Mouse (Mus musculus) embryonic facial prominence, embryonic 11.5 days (tissue): ENCODE measurements around the gene Slc7a11. TPM values are rescaled to one million over a fixed set of nuclear protein-coding genes. Genes with fewer than 3 reads are reported as not detected.

Experiments used
- ATAC-seq: fragments of 200-750 bp; cut with Nextera tagmentation; replicated peaks from 2 replicates; pipeline ENCODE4 v1.8.0; 2017; ENCODE audit warnings: low read depth; ENCODE audit not compliant: insufficient number of reproducible peaks, low FRiP score, low TSS enrichment
- DNase-seq: peaks from one replicate; pipeline ENCODE4 v3.0.0-alpha.2; 2015; ENCODE audit warnings: low spot score
- H3K27ac ChIP-seq: fragments of 300-500 bp; sonication (generic); replicated peaks from 2 replicates; pipeline ENCODE4 v1.5.1; 2014; ENCODE audit warnings: mild to moderate bottlenecking, low read depth, low read length, control low read depth
- H3K27me3 ChIP-seq: fragments of 300-500 bp; sonication (generic); 2 replicates; pipeline ENCODE4 v1.6.1; 2014; ENCODE audit warnings: mild to moderate bottlenecking, low read length, moderate library complexity, mixed read lengths; ENCODE audit not compliant: control insufficient read depth, insufficient read depth
- H3K36me3 ChIP-seq: fragments of 300-500 bp; sonication (generic); replicated peaks from 2 replicates; pipeline ENCODE4 v1.6.1; 2014; ENCODE audit warnings: low read depth, mild to moderate bottlenecking, low read length, moderate library complexity, mixed read lengths; ENCODE audit not compliant: control insufficient read depth, insufficient read depth
- H3K4me1 ChIP-seq: fragments of 300-500 bp; sonication (generic); 2 replicates; pipeline ENCODE4 v1.6.1; 2014; ENCODE audit warnings: low read length, mixed read lengths; ENCODE audit not compliant: control insufficient read depth, insufficient read depth
- H3K4me2 ChIP-seq: fragments of 300-500 bp; sonication (generic); 2 replicates; pipeline ENCODE4 v1.6.1; 2014; ENCODE audit warnings: low read depth, mild to moderate bottlenecking, control low read depth, low read length, moderate library complexity
- H3K4me3 ChIP-seq: fragments of 300-500 bp; sonication (generic); 2 replicates; pipeline ENCODE4 v1.5.1; 2014; ENCODE audit warnings: low read depth, low read length, control low read depth
- H3K9ac ChIP-seq: fragments of 300-500 bp; sonication (generic); replicated peaks from 2 replicates; pipeline ENCODE4 v1.6.1; 2014; ENCODE audit warnings: mild to moderate bottlenecking, control low read depth, low read length
- H3K9me3 ChIP-seq: fragments of 300-500 bp; sonication (generic); replicated peaks from 2 replicates; pipeline ENCODE4 v1.6.1; 2016; ENCODE audit warnings: mild to moderate bottlenecking, low read length, inconsistent platforms, mixed read lengths; ENCODE audit not compliant: control insufficient read depth
- WGBS: fragments of 180-500 bp; shearing (Covaris S2); extraction: QIAGEN DNeasy Blood & Tissue Kit; methylation state at CpG from one replicate; pipeline ENCODE4 v1.1.7; 2014; 5-methylcytosine and 5-hydroxymethylcytosine counted together
- polyA plus RNA-seq: library from polyadenylated mRNA; unstranded; fragments of >200 nt; fragmentation: Nextera tagmentation; extraction: Ambion mirVana; gene quantifications from 2 replicates; pipeline ENCODE4 v1.2.1, GENCODE M21; 2014

Gene Slc7a11
- polyA plus RNA-seq, 1 experiment from 2014 or later: 1.5 TPM

GRCm38 (mm10) chr3:50387280-50387679 lies 56.1 kb downstream of the Slc7a11 start:
- Histone ChIP-seq H3K27ac (no peak overlapping the region), H3K27me3 (no peaks in the 10 kb centered on the region)
- ATAC-seq: 0 out of 2 replicates have a peak, but pooled peaks have one; percentile 57

GRCm38 (mm10) chr3:50386561-50387221 lies 56.7 kb downstream of the Slc7a11 start:
- WGBS: 65% methylated on average over 5 of the region's 5 CpGs
- peak; percentile 53; the same call in 1 of the 2 replicates for ATAC-seq

More at GRCm38 (mm10) chr3:50387280-50387679, 56.1 kb downstream of the Slc7a11 start:
- WGBS: 50% methylated on average over 4 of the region's 4 CpGs
- Histone ChIP-seq H3K4me2 (no peak overlapping the region), H3K36me3 (no peaks in the 10 kb centered on the region), H3K9me3 (no peaks in the 10 kb centered on the region), H3K4me3 (no peak overlapping the region), H3K4me1 (0 out of 2 replicates have a peak, but pooled peaks cover 4% of the 10 kb centered on the region), H3K9ac (no peak overlapping the region)
- DNase-seq: no peak

GRCm38 (mm10) chr3:50386066-50386465 lies 57.3 kb downstream of the Slc7a11 start:
- DNase-seq: no peak
- 52% methylated on average over 6 of the region's 6 CpGs for WGBS

More at GRCm38 (mm10) chr3:50386561-50387221, 56.7 kb downstream of the Slc7a11 start:
- H3K4me3 ChIP-seq: no peak overlapping the region
- 0 out of 2 replicates have a peak, but pooled peaks cover 5% of the 10 kb centered on the region for H3K4me1 ChIP-seq
- H3K4me2 ChIP-seq: no peak overlapping the region
- no peak overlapping the region for H3K9ac ChIP-seq
- H3K27ac ChIP-seq: no peak overlapping the region
- no peaks in the 10 kb centered on the region for H3K9me3 ChIP-seq
- no peaks in the 10 kb centered on the region for H3K27me3 ChIP-seq
- peak; percentile 52 for DNase-seq
- H3K36me3 ChIP-seq: no peaks in the 10 kb centered on the region

GRCm38 (mm10) chr3:50382729-50383128 lies 60.7 kb downstream of the Slc7a11 start:
- Histone ChIP-seq H3K4me1 (0 out of 2 replicates have a peak, but pooled peaks cover 5% of the 10 kb centered on the region), H3K27ac (no peak overlapping the region), H3K9me3 (no peaks in the 10 kb centered on the region), H3K4me3 (no peak overlapping the region), H3K36me3 (no peaks in the 10 kb centered on the region), H3K9ac (no peak overlapping the region), H3K27me3 (no peaks in the 10 kb centered on the region), H3K4me2 (no peak overlapping the region)
- DNase-seq: peak; percentile 20
- WGBS: 31% methylated on average over 5 of the region's 5 CpGs
- ATAC-seq: no peak

More at GRCm38 (mm10) chr3:50386066-50386465, 57.3 kb downstream of the Slc7a11 start:
- Histone ChIP-seq H3K9me3 (no peaks in the 10 kb centered on the region), H3K27me3 (no peaks in the 10 kb centered on the region), H3K4me2 (no peak overlapping the region), H3K36me3 (no peaks in the 10 kb centered on the region), H3K4me3 (no peak overlapping the region), H3K4me1 (0 out of 2 replicates have a peak, but pooled peaks cover 5% of the 10 kb centered on the region), H3K27ac (no peak overlapping the region), H3K9ac (no peak overlapping the region)
- no peak for ATAC-seq

- peak overlapping the region; percentile 32 for H3K4me2 ChIP-seq
- 30% methylated on average over 22 of the region's 22 CpGs for WGBS
- H3K4me3 ChIP-seq: peak overlapping the region; percentile 11; the same call in 1 of the 2 replicates
- H3K27me3 ChIP-seq: no peaks in the 10 kb centered on the region
- H3K9me3 ChIP-seq: no peaks in the 10 kb centered on the region
- DNase-seq (peak; percentile 53), ATAC-seq (no peak)
- no peak overlapping the region for H3K27ac ChIP-seq
- H3K9ac ChIP-seq: peak overlapping the region; percentile 2
- 0 out of 2 replicates have a peak, but pooled peaks cover 5% of the 10 kb centered on the region for H3K4me1 ChIP-seq
- H3K36me3 ChIP-seq: no peaks in the 10 kb centered on the region
These were observed 61.3 kb downstream of the Slc7a11 start for GRCm38 (mm10) chr3:50381861-50382693.

- Histone ChIP-seq H3K9ac (no peak overlapping the region; the same call in 1 of the 2 replicates), H3K27ac (no peak overlapping the region), H3K4me1 (0 out of 2 replicates have a peak, but pooled peaks cover 2% of the 10 kb centered on the region), H3K27me3 (no peaks in the 10 kb centered on the region), H3K4me3 (peak overlapping the region; percentile 11; the same call in 1 of the 2 replicates), H3K9me3 (no peaks in the 10 kb centered on the region), H3K36me3 (no peaks in the 10 kb centered on the region), H3K4me2 (no peak overlapping the region)
- peak; percentile 70; the same call in 1 of the 2 replicates for ATAC-seq
- DNase-seq: peak; percentile 96
- 22% methylated on average over 10 of the region's 10 CpGs for WGBS
These were observed 62.1 kb downstream of the Slc7a11 start for GRCm38 (mm10) chr3:50381160-50381860.

- H3K27ac ChIP-seq: no peak overlapping the region
- no peaks in the 10 kb centered on the region for H3K27me3 ChIP-seq
- H3K9ac ChIP-seq: no peak overlapping the region
- H3K36me3 ChIP-seq: no peaks in the 10 kb centered on the region
- 80% methylated on average over 8 of the region's 8 CpGs for WGBS
- 0 out of 2 replicates have a peak, but pooled peaks cover 2% of the 10 kb centered on the region for H3K4me1 ChIP-seq
- H3K4me3 ChIP-seq: no peak overlapping the region
- no peak for DNase-seq
- no peak overlapping the region for H3K4me2 ChIP-seq
- no peak for ATAC-seq
- no peaks in the 10 kb centered on the region for H3K9me3 ChIP-seq
These were observed 63.5 kb downstream of the Slc7a11 start for GRCm38 (mm10) chr3:50379942-50380341.
